Mouse (Mus musculus) spleen, adult 2 months (tissue): ENCODE results near the gene Ndufb8. TPM values are rescaled to one million over a fixed set of nuclear protein-coding genes. Genes with fewer than 3 reads are reported as not detected.

Experiments used
- DNase-seq, 2 experiments: peaks; one replicate each; pipeline versions ENCODE4 v3.0.0 to v3.0.0-alpha.2; 2012 to 2021; ENCODE audit warnings: low spot score in 2 of 2, low read depth in 1 of 2
- H3K27ac ChIP-seq: fragments of 200-500 bp; 2 replicates; pipeline ENCODE4 v1.5.1; 2012; ENCODE audit warnings: low read length, inconsistent platforms; ENCODE audit not compliant: insufficient read depth
- H3K27me3 ChIP-seq: fragments of 200-500 bp; 2 replicates; pipeline ENCODE4 v1.6.1; 2012; ENCODE audit warnings: mild to moderate bottlenecking, moderate library complexity, low read length, inconsistent platforms; ENCODE audit not compliant: control insufficient read depth, insufficient read depth
- H3K36me3 ChIP-seq: fragments of 200-500 bp; 2 replicates; pipeline ENCODE4 v1.6.1; 2012; ENCODE audit warnings: mild to moderate bottlenecking, low read length, inconsistent platforms; ENCODE audit not compliant: control insufficient read depth, insufficient read depth
- H3K4me1 ChIP-seq: fragments of 200-500 bp; 2 replicates; pipeline ENCODE4 v1.6.1; 2011; ENCODE audit warnings: inconsistent platforms; ENCODE audit not compliant: control insufficient read depth, insufficient read depth, insufficient read length
- H3K4me3 ChIP-seq: fragments of 200-500 bp; 2 replicates; pipeline ENCODE4 v1.5.1; 2011; ENCODE audit warnings: mild to moderate bottlenecking, inconsistent platforms; ENCODE audit not compliant: insufficient read depth, insufficient read length; ENCODE audit errors: extremely low read depth
- CTCF ChIP-seq: fragments of 200-500 bp; IDR thresholded peaks from 2 replicates; pipeline ENCODE4 v1.5.1; 2011; ENCODE audit warnings: mild to moderate bottlenecking, inconsistent platforms; ENCODE audit not compliant: insufficient read depth, insufficient read length, insufficient replicate concordance; ENCODE audit errors: extremely low read depth
- POLR2A ChIP-seq: fragments of 200-500 bp; IDR thresholded peaks from 2 replicates; pipeline ENCODE4 v1.6.1; 2011; ENCODE audit warnings: low read depth, low read length, inconsistent platforms
- WGBS: fragments of 180-500 bp; shearing (Covaris S2); methylation state at CpG from one replicate; pipeline ENCODE4 v1.1.7; 2018; 5-methylcytosine and 5-hydroxymethylcytosine counted together
- polyA plus RNA-seq: library from polyadenylated mRNA; depleted of rRNA; stranded (reverse); fragments of >200 nt; gene quantifications from 2 replicates; pipeline ENCODE4 v1.2.3, GENCODE M21; 2012

The Ndufb8 gene
- polyA plus RNA-seq, 1 experiment = 149 TPM

DNA sequence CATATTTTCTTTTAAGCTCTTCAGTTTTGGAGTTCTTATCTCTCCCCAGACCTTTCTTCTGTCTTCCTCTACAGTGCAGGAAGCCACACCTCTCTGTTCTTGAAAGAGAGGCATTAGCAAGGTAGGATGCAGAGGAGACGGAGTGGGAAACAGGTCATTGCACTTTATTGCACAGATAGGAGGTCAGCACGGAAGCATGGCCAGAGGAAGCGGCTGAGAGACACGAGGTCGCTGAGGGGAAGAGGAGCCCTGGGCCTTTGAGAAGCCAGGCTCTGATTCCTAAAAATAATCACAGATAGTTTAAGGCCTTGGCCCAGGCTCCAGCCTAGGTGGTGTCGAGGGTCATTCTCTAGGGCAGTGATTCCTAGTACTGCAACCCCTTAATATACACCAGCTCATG is 39.5 kb downstream of the Ndufb8 start:
- DNase-seq = no peak
- Histone ChIP-seq H3K27me3 (peaks cover 10% of the 10 kb centered on the region), H3K27ac (no peak overlapping the region), H3K4me3 (no peak overlapping the region), H3K4me1 (peaks cover 6% of the 10 kb centered on the region), H3K36me3 (no peaks in the 10 kb centered on the region)
- TF ChIP-seq CTCF (no peak), POLR2A (no peak)
- WGBS = 75% methylated on average over 6 of the region's 6 CpGs

DNA sequence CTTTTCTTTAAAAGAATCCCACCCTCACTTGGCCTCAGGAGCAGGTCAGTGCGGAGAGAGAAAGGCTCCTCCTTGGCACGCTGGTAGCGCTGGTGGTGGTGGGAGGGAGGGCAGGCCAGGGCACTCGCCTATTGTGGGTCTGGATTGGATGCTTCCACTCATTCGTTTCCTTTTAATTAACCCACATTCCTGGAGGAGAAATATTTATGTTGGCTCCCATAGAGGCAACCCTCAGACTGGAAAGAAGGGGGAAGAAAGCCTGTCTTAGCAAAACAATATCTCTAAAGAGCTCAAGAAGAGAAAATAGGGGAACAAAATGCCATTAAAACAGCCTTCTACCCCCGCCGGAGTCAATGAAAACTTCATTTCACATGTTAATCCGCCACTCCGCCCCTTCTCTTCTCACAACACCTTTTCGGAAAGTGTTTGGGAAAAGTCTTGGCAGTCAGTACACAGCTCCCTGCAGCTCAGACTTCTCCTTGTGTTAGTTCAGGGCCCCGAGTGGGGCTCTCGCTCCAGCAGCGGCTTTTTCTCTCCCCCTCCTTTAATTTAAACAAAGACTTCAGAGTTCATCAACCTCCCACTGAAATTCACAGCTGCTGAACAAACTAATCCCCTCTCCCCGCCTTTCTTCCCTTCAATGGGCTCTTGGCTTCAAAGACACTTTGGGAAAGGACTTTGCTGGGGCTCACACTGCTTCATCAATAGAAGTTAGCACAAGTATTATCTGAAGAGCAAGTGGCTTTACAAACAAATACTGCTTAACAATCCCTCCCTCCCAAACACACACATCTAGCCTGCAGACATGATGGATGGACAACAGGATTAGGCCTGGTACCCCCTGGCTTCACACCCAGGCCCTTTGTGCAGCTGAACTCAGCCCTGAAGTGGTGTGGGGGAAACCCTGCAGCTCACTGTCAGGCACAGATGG is 40.5 kb downstream of the Ndufb8 start:
- H3K27me3 ChIP-seq = peaks cover 14% of the 10 kb centered on the region
- no peak for DNase-seq
- H3K27ac ChIP-seq = no peak overlapping the region
- 82% methylated on average over 14 of the region's 14 CpGs for WGBS
- H3K36me3 ChIP-seq = no peaks in the 10 kb centered on the region
- TF ChIP-seq POLR2A (no peak), CTCF (no peak)
- H3K4me1 ChIP-seq = peaks cover 11% of the 10 kb centered on the region
- no peak overlapping the region for H3K4me3 ChIP-seq

DNA sequence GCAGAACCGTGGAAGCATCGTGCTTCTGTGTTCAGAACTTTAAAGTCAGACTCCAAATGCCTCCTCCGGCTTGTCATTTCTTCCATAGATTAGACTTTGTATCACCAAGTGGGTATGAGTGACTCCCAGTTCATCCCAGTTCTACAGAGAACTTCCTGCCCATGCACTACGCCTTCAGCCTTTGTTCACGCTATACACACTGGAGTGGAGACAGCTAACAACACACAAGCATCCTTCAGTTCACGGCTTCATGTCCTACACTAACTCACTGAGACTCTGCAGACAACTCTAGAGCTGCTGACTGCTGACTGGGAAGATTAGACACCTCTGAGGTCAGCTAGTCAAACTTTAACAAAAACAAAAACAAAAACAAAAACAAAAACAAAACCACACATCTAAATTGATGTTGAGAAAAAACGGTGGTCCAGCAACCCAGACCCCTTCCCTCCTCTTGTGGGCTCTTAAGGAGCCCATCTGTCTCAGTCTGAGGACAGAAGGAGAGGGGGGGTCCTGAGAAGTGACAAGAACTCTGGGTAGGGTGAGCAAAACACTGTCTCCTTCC is 41.2 kb downstream of the Ndufb8 start:
- peaks cover 14% of the 10 kb centered on the region for H3K27me3 ChIP-seq
- H3K36me3 ChIP-seq = no peaks in the 10 kb centered on the region
- no peak for DNase-seq
- no peak for TF ChIP-seq CTCF
- no peak for TF ChIP-seq POLR2A
- peaks cover 11% of the 10 kb centered on the region for H3K4me1 ChIP-seq
- WGBS = 46% methylated on average over 7 of the region's 7 CpGs
- H3K27ac ChIP-seq = no peak overlapping the region
- no peak overlapping the region for H3K4me3 ChIP-seq

DNA sequence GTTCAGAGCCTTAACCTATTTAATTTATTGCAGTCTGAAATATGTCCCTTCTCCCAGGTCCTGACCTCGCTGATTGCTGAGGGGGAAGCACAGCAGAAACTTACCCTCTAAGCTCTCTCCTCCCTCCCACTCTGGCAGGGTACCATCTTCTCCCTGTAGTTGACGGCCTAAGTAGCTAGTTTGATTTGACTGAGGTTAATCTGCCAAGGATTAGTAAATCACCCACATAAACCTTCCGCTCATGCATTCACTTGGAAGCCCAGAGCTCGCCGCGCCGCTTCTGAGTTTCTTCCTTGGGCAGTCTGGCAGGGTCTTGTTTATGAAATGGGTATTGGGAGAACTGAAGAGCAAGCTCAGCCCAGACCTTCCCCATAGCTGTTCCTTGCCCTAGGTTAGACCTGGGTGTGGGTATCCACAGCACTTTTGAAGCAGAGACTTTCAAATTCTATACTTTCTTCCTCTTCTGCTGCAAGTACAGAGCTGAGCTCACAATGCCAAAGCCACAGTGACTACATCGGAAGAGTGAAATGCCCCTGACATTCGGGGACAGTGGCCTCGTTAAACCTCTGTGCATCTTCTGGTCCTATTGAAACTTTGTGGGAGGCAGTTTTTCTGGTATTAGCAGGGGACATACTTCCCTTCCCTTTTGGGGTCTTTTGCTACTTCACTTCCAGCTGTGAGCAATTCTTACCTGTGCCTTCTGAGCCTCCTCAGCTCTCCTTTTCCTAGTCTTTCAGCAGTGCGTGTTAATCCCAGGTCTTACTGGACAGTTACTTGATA is 42.0 kb downstream of the Ndufb8 start:
- WGBS = 34% methylated on average over 11 of the region's 11 CpGs
- Histone ChIP-seq H3K27ac (no peak overlapping the region), H3K36me3 (no peaks in the 10 kb centered on the region), H3K4me1 (peaks cover 11% of the 10 kb centered on the region), H3K27me3 (peaks cover 14% of the 10 kb centered on the region), H3K4me3 (no peak overlapping the region)
- TF ChIP-seq CTCF (no peak), POLR2A (no peak)
- DNase-seq = no peak

DNA sequence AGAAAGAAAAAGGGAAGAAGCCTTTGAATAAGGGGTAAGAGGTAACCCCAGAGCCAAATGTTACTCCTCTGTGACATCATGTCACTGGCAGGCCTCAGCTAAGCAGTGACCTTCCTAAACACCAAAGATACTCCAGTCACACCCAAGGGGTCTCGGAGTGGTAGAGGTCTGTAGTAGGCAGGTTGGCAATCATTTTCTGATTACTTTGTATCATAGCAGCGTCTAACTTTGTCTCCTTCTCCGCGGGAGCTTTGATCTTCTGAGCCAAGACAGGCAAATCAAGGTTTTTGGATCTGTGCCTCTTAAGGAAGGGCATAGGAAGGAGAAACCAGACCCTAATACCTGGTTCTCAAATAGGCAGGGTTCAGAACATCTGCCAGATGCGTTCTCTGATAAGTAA is 42.6 kb downstream of the Ndufb8 start:
- H3K27me3 ChIP-seq = peaks cover 14% of the 10 kb centered on the region
- no peaks in the 10 kb centered on the region for H3K36me3 ChIP-seq
- H3K4me3 ChIP-seq = no peak overlapping the region
- peaks cover 11% of the 10 kb centered on the region for H3K4me1 ChIP-seq
- 41% methylated on average over 5 of the region's 5 CpGs for WGBS
- H3K27ac ChIP-seq = no peak overlapping the region
- DNase-seq = no peak
- TF ChIP-seq CTCF (no peak), POLR2A (no peak)

DNA sequence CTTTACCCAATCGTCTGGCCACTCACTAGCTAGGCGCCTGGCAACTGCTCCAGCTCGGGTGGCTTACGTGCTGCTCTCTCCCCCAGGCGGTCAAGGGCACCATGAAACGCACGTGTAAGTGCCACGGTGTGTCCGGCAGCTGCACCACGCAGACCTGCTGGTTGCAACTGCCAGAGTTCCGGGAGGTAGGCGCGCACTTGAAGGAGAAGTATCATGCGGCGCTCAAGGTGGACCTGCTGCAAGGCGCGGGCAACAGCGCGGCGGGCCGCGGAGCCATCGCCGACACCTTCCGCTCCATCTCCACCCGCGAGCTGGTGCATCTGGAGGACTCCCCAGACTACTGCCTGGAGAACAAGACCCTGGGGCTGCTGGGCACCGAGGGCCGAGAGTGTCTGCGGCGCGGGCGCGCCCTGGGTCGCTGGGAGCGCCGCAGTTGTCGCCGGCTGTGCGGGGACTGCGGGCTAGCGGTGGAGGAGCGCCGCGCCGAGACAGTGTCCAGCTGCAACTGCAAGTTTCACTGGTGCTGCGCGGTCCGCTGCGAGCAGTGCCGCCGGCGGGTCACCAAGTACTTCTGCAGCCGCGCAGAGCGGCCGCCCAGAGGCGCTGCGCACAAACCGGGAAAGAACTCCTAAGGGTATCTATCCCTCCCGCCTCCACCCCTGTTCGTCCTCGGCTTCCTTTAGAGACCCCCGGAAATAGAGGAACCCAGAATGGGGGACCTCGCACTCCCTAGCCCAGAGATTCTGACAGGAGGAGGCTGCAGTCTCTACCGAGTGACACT is 43.6 kb downstream of the Ndufb8 start:
- Histone ChIP-seq H3K27me3 (peaks cover 14% of the 10 kb centered on the region), H3K27ac (no peak overlapping the region), H3K36me3 (no peaks in the 10 kb centered on the region), H3K4me1 (peaks cover 11% of the 10 kb centered on the region), H3K4me3 (peak overlapping the region; percentile 18; the same call in 1 of the 2 replicates)
- DNase-seq = no peak
- 2% methylated on average over 60 of the region's 66 CpGs for WGBS
- TF ChIP-seq POLR2A = no peak
- no peak for TF ChIP-seq CTCF
